Mouse (Mus musculus) stomach, postnatal 0 days (tissue): ENCODE measurements around the gene Lsamp.

Experiments
- CTCF ChIP-seq: IDR thresholded peaks from 2 replicates; pipeline ENCODE4 v1.5.1; 2016; ENCODE audit warnings: antibody characterized with exemption, low read depth, mild to moderate bottlenecking, moderate library complexity
- EP300 ChIP-seq: optimal IDR thresholded peaks from 2 replicates; pipeline ENCODE3; 2016; ENCODE audit warnings: antibody characterized with exemption

DNA sequence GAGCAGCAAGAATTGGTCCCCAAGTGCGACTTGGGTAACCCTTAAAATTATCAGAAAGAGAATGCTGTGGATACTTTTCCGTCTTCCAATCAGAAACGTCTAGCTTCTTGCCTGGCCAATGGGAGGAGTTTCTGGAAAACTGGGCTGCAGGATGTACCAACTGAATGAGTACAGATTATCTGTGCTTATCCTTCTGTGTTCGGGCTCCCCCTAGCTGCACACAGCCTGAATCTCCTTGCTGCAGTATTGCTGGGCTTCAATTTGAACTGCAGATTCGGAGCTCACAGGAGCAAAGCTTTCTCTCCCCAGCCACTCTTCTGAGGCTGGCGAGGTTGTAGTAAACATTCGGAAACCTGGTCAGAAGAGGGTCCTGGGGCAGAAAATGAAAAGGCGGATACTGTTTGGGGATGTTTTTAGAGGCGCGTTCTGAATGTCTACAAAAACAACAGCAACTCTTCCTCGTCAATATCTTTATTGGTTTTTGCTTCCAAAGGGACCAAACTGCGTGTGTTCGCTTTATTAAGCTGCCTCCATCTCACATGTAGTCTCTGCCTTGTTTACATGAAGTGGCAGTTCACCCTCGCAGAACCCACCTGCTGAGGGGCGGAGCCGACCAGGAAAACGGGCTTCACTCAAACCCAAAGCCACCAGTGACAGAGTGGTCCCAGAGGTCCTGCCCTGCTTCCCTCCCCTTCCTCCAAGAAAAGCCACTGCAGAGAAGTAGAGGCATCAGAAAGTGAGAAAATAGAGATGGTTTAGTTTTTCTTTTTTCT is 984.1 kb downstream of the Lsamp start:
- TF ChIP-seq CTCF, result peak; percentile 95
- TF ChIP-seq EP300, result no peak
